Mouse (Mus musculus): ENCODE data around the gene Syt14. TPM values are rescaled to one million over a fixed set of nuclear protein-coding genes. Genes with fewer than 3 reads are reported as not detected.

Syt14 gene
- polyA plus RNA-seq, 1 experiment from 2014 or later, result 6.4 TPM

DNA sequence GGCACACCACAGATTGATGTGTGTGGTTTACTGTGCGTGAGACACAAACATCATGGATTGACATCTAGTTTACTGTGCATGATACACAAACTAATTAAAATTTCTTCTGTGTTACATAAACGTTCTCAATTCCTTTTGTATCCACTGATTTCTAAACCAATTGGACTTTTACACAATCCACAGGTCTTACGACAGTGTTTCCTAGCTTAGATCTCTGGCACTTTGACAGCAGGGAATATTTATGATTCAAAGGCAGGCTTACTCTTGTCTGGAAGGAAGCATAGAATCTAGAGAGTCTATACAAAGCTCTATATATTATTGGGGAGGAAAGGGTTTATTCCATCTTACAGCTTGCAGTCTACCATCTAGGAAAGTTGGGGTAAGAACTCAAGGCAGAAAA lies 171.1 kb downstream of the Syt14 start:
- no peak overlapping the region for H3K27ac ChIP-seq (ENCODE audit: low read depth, low read length)
- no peak overlapping the region for H3K4me3 ChIP-seq (ENCODE audit: low read depth, low read length)
- no peaks in the 10 kb centered on the region for H3K36me3 ChIP-seq (ENCODE audit: control insufficient read depth, insufficient read depth, low read length)
- no peak overlapping the region for H3K4me2 ChIP-seq
- no peak overlapping the region for H3K9ac ChIP-seq (ENCODE audit: low read length)
- no peaks in the 10 kb centered on the region for H3K27me3 ChIP-seq (ENCODE audit: control insufficient read depth, insufficient read depth, low read length)
- H3K9me3 ChIP-seq (ENCODE audit: control insufficient read depth, low read length), result no peaks in the 10 kb centered on the region
- 85% methylated on average over 3 of the region's 3 CpGs for WGBS
- ATAC-seq (ENCODE audit: low FRiP score) (no peak), DNase-seq (ENCODE audit: low spot score, missing footprints) (no peak)
- no peaks in the 10 kb centered on the region for H3K4me1 ChIP-seq (ENCODE audit: control insufficient read depth, insufficient read depth, low read length)

DNA sequence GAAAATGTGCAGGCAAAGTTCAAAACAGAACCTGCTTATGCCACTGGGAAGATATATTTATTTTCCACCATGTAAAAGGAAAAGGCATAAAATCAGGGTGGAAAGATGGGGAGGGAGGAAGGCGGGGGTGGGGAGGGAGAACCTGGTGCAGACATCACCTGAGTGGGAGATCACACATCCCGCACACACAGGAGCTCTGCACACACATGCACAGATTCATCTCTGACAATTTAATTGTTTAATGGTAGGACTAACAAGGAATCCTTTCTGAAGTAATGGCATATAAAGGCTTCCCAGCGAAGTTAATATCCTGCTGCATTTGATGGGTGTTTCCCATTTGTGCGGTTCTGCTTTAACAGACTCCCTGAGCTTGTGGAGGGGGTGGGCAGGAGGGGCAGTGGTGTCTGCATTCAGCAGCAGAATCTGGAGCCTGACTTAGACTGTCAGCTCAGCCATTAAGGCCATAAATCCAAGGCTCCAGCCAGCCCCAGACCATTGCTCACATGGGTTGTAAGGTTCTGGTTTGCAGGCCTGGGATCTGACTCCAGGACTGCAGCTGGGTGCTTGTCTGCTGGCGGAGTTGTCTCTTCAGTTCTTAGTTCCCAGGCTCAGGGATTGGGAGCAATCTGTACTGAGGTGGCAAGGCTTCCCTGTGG lies 174.1 kb downstream of the Syt14 start:
- no peak for ATAC-seq (ENCODE audit: low FRiP score)
- 75% methylated on average over 5 of the region's 5 CpGs for WGBS
- no peaks in the 10 kb centered on the region for H3K36me3 ChIP-seq (ENCODE audit: control insufficient read depth, insufficient read depth, low read length)
- H3K27me3 ChIP-seq (ENCODE audit: control insufficient read depth, insufficient read depth, low read length), result peaks cover 3% of the 10 kb centered on the region; the same call in 1 of the 2 replicates
- no peak overlapping the region for H3K27ac ChIP-seq (ENCODE audit: low read depth, low read length)
- no peak for DNase-seq (ENCODE audit: low spot score, missing footprints)
- H3K9me3 ChIP-seq (ENCODE audit: control insufficient read depth, low read length), result no peaks in the 10 kb centered on the region
- no peak overlapping the region for H3K9ac ChIP-seq (ENCODE audit: low read length)
- no peaks in the 10 kb centered on the region for H3K4me1 ChIP-seq (ENCODE audit: control insufficient read depth, insufficient read depth, low read length)
- no peak overlapping the region for H3K4me3 ChIP-seq (ENCODE audit: low read depth, low read length)
- no peak overlapping the region for H3K4me2 ChIP-seq

DNA sequence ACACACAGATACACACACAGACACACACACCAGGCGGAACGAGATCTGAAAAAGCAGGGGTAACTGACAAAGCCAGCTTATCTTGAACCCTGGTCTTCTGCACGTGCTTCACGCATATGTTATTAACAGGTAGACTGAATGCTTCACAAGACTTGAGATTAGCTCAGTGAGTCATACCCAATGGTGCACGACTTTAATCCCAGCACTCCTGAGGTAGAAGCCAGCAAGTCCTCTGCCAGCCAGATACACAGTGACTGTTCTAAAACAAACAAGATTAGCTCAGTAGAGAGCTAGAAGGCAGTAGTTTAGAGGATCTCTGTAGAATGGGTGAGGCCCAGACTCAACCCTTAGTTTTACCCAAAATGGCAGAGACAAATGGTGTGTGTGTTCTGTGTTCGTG lies 175.3 kb downstream of the Syt14 start:
- Histone ChIP-seq H3K4me2 (no peak overlapping the region), H3K4me1 (ENCODE audit: control insufficient read depth, insufficient read depth, low read length) (0 out of 2 replicates have a peak, but pooled peaks cover 2% of the 10 kb centered on the region), H3K27me3 (ENCODE audit: control insufficient read depth, insufficient read depth, low read length) (peaks cover 8% of the 10 kb centered on the region; the same call in 1 of the 2 replicates), H3K36me3 (ENCODE audit: control insufficient read depth, insufficient read depth, low read length) (no peaks in the 10 kb centered on the region), H3K27ac (ENCODE audit: low read depth, low read length) (no peak overlapping the region), H3K9me3 (ENCODE audit: control insufficient read depth, low read length) (no peaks in the 10 kb centered on the region), H3K4me3 (ENCODE audit: low read depth, low read length) (no peak overlapping the region), H3K9ac (ENCODE audit: low read length) (no peak overlapping the region)
- DNase-seq (ENCODE audit: low spot score, missing footprints), result no peak
- no peak for ATAC-seq (ENCODE audit: low FRiP score)
- WGBS, result 51% methylated on average over 6 of the region's 6 CpGs

DNA sequence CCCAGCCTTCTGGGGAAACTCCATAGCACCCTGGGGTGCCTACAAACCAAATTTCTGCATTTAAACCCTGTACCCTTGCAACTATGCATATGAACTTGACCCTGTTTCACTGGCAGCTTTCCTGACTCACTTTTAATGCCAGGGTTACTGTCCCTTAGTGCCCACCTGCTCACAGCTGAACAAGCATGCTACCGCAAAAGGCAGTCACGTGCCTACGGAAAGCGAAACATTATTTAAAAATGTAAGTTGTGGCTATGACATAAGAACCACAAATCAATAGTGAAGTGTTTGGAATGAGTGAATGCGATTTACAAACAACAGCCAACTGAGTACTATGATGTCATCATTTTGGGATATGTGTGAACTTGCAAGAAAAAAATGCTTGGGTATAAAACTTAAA lies 178.0 kb downstream of the Syt14 start:
- H3K36me3 ChIP-seq (ENCODE audit: control insufficient read depth, insufficient read depth, low read length), result no peaks in the 10 kb centered on the region
- 88% methylated on average over 5 of the region's 5 CpGs for WGBS
- H3K4me3 ChIP-seq (ENCODE audit: low read depth, low read length), result no peak overlapping the region
- H3K27me3 ChIP-seq (ENCODE audit: control insufficient read depth, insufficient read depth, low read length), result peaks cover 29% of the 10 kb centered on the region
- H3K9ac ChIP-seq (ENCODE audit: low read length), result no peak overlapping the region
- no peaks in the 10 kb centered on the region for H3K9me3 ChIP-seq (ENCODE audit: control insufficient read depth, low read length)
- H3K4me2 ChIP-seq, result no peak overlapping the region
- peaks cover 17% of the 10 kb centered on the region for H3K4me1 ChIP-seq (ENCODE audit: control insufficient read depth, insufficient read depth, low read length)
- DNase-seq (ENCODE audit: low spot score, missing footprints), result no peak
- no peak for ATAC-seq (ENCODE audit: low FRiP score)
- no peak overlapping the region for H3K27ac ChIP-seq (ENCODE audit: low read depth, low read length)

DNA sequence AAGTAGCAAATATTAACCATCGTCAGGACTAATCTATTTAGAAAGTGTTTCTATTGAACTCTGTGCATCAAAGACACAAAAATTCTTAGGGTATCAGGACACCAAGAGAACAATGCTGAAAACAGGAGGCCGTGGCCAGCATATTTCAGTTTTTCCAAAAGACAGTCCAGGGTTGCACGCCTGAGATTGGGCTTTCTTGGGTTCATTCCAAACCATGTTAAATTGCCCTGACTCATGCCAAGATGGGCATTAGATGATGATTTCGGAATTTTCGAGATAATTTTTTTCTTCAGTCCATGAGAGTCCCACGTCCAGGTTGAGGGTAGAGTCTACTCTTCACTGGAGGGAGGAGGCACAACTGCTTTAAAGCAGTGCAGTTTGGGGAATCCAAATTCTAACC lies 178.6 kb downstream of the Syt14 start:
- no peak overlapping the region for H3K4me3 ChIP-seq (ENCODE audit: low read depth, low read length)
- peaks cover 21% of the 10 kb centered on the region for H3K4me1 ChIP-seq (ENCODE audit: control insufficient read depth, insufficient read depth, low read length)
- no peaks in the 10 kb centered on the region for H3K9me3 ChIP-seq (ENCODE audit: control insufficient read depth, low read length)
- no peak overlapping the region for H3K27ac ChIP-seq (ENCODE audit: low read depth, low read length)
- no peaks in the 10 kb centered on the region for H3K36me3 ChIP-seq (ENCODE audit: control insufficient read depth, insufficient read depth, low read length)
- no peak for DNase-seq (ENCODE audit: low spot score, missing footprints)
- no peak for ATAC-seq (ENCODE audit: low FRiP score)
- no peak overlapping the region for H3K4me2 ChIP-seq
- 72% methylated on average over 6 of the region's 6 CpGs for WGBS
- no peak overlapping the region for H3K9ac ChIP-seq (ENCODE audit: low read length)
- peaks cover 35% of the 10 kb centered on the region for H3K27me3 ChIP-seq (ENCODE audit: control insufficient read depth, insufficient read depth, low read length)

GRCm38 (mm10) chr1:192856411-192856810 lies 179.2 kb downstream of the Syt14 start:
- H3K36me3 ChIP-seq (ENCODE audit: control insufficient read depth, insufficient read depth, low read length), result no peaks in the 10 kb centered on the region
- H3K9me3 ChIP-seq (ENCODE audit: control insufficient read depth, low read length), result no peaks in the 10 kb centered on the region
- H3K4me2 ChIP-seq, result no peak overlapping the region
- WGBS, result 7% methylated on average over 10 of the region's 10 CpGs
- peaks cover 37% of the 10 kb centered on the region for H3K27me3 ChIP-seq (ENCODE audit: control insufficient read depth, insufficient read depth, low read length)
- no peak overlapping the region for H3K27ac ChIP-seq (ENCODE audit: low read depth, low read length)
- ATAC-seq (ENCODE audit: low FRiP score) (no peak), DNase-seq (ENCODE audit: low spot score, missing footprints) (peak; percentile 94)
- H3K4me1 ChIP-seq (ENCODE audit: control insufficient read depth, insufficient read depth, low read length), result peaks cover 26% of the 10 kb centered on the region
- H3K9ac ChIP-seq (ENCODE audit: low read length), result no peak overlapping the region
- no peak overlapping the region for H3K4me3 ChIP-seq (ENCODE audit: low read depth, low read length)

- no peaks in the 10 kb centered on the region for H3K9me3 ChIP-seq (ENCODE audit: control insufficient read depth, low read length)
- no peaks in the 10 kb centered on the region for H3K36me3 ChIP-seq (ENCODE audit: control insufficient read depth, insufficient read depth, low read length)
- under 1% methylated on average over 58 of the region's 75 CpGs for WGBS
- DNase-seq (ENCODE audit: low spot score, missing footprints), result peak; percentile 94
- H3K4me3 ChIP-seq (ENCODE audit: low read depth, low read length), result peak within 1 kb of the TSS; percentile 79
- peak within 1 kb of the TSS; percentile 98 for H3K4me2 ChIP-seq
- peak; percentile 70 for ATAC-seq (ENCODE audit: low FRiP score)
- H3K9ac ChIP-seq (ENCODE audit: low read length), result peak within 1 kb of the TSS; percentile 89
- H3K4me1 ChIP-seq (ENCODE audit: control insufficient read depth, insufficient read depth, low read length), result peaks cover 33% of the 10 kb centered on the region
- H3K27ac ChIP-seq (ENCODE audit: low read depth, low read length), result peak within 1 kb of the TSS; percentile 78
- peaks cover 37% of the 10 kb centered on the region for H3K27me3 ChIP-seq (ENCODE audit: control insufficient read depth, insufficient read depth, low read length)
Observed at GRCm38 (mm10) chr1:192855474-192856230, 179.9 kb downstream of the Syt14 start, which contains the start of gene Sertad4. TSS of gene Sertad4 (minus strand) at chr1:192855756.

- peaks cover 37% of the 10 kb centered on the region for H3K27me3 ChIP-seq (ENCODE audit: control insufficient read depth, insufficient read depth, low read length)
- peak overlapping the region; percentile 78 for H3K27ac ChIP-seq (ENCODE audit: low read depth, low read length)
- WGBS, result under 1% methylated on average over 34 of the region's 45 CpGs
- peak overlapping the region; percentile 79 for H3K4me3 ChIP-seq (ENCODE audit: low read depth, low read length)
- H3K9ac ChIP-seq (ENCODE audit: low read length), result peak overlapping the region; percentile 89
- peaks cover 34% of the 10 kb centered on the region for H3K4me1 ChIP-seq (ENCODE audit: control insufficient read depth, insufficient read depth, low read length)
- ATAC-seq (ENCODE audit: low FRiP score) (peak; percentile 69), DNase-seq (ENCODE audit: low spot score, missing footprints) (peak; percentile 96)
- H3K9me3 ChIP-seq (ENCODE audit: control insufficient read depth, low read length), result no peaks in the 10 kb centered on the region
- peak overlapping the region; percentile 98 for H3K4me2 ChIP-seq
- H3K36me3 ChIP-seq (ENCODE audit: control insufficient read depth, insufficient read depth, low read length), result no peaks in the 10 kb centered on the region
Observed at GRCm38 (mm10) chr1:192854819-192855271, 180.7 kb downstream of the Syt14 start.

All from midbrain, embryonic 11.5 days (tissue).